Mouse (Mus musculus): ENCODE data around the gene Evpl. TPM values are rescaled to one million over a fixed set of nuclear protein-coding genes. Genes with fewer than 3 reads are reported as not detected.

Gene Evpl
- polyA plus RNA-seq, 1 experiment from 2014 or later, result 0.08 TPM

Other genes starting within 250 kb of the Evpl start
- 168 and 190 TPM in 2 replicates for gene Galk1, start 225.4 kb downstream of the Evpl start, polyA plus RNA-seq (2015; fragmentation: Nextera tagmentation; extraction: Ambion mirVana)
- 540 and 595 TPM in 2 replicates for gene H3f3b, start 210.1 kb downstream of the Evpl start, polyA plus RNA-seq (2015; fragmentation: Nextera tagmentation; extraction: Ambion mirVana)
- gene Unk, start 207.8 kb downstream of the Evpl start, polyA plus RNA-seq (2015; fragmentation: Nextera tagmentation; extraction: Ambion mirVana), result 10.1 and 11.6 TPM in 2 replicates
- 21.4 and 23.3 TPM in 2 replicates for gene Unc13d, start 160.1 kb downstream of the Evpl start, polyA plus RNA-seq (2015; fragmentation: Nextera tagmentation; extraction: Ambion mirVana)
- 83.9 and 93.0 TPM in 2 replicates for gene Wbp2, start 151.1 kb downstream of the Evpl start, polyA plus RNA-seq (2015; fragmentation: Nextera tagmentation; extraction: Ambion mirVana)
- gene Trim47, start 110.9 kb downstream of the Evpl start, polyA plus RNA-seq (2015; fragmentation: Nextera tagmentation; extraction: Ambion mirVana), result 5.4 and 7.6 TPM in 2 replicates
- gene Trim65, start 106.9 kb downstream of the Evpl start, polyA plus RNA-seq (2015; fragmentation: Nextera tagmentation; extraction: Ambion mirVana), result 1.2 and 1.5 TPM in 2 replicates
- 48.8 and 51.1 TPM in 2 replicates for gene Mrpl38, start 99.2 kb downstream of the Evpl start, polyA plus RNA-seq (2015; fragmentation: Nextera tagmentation; extraction: Ambion mirVana)
- 6.1 and 7.5 TPM in 2 replicates for gene Fbf1, start 69.9 kb downstream of the Evpl start, polyA plus RNA-seq (2015; fragmentation: Nextera tagmentation; extraction: Ambion mirVana)
- gene Ten1, start 39.2 kb downstream of the Evpl start, polyA plus RNA-seq (2015; fragmentation: Nextera tagmentation; extraction: Ambion mirVana), result 27.5 and 33.1 TPM in 2 replicates
- 32.5 and 41.8 TPM in 2 replicates for gene Acox1, start 39.0 kb downstream of the Evpl start, polyA plus RNA-seq (2015; fragmentation: Nextera tagmentation; extraction: Ambion mirVana)
- 37.2 and 40.2 TPM in 2 replicates for gene Srp68, start 36.1 kb upstream of the Evpl start, polyA plus RNA-seq (2015; fragmentation: Nextera tagmentation; extraction: Ambion mirVana)
- gene Galr2, start 42.9 kb upstream of the Evpl start, polyA plus RNA-seq (2015; fragmentation: Nextera tagmentation; extraction: Ambion mirVana), result not detected in 2 replicates
- gene Exoc7, start 69.2 kb upstream of the Evpl start, polyA plus RNA-seq (2015; fragmentation: Nextera tagmentation; extraction: Ambion mirVana), result 19.1 and 20.1 TPM in 2 replicates
- 0.78 and 1.1 TPM in 2 replicates for gene Foxj1, start 97.3 kb upstream of the Evpl start, polyA plus RNA-seq (2015; fragmentation: Nextera tagmentation; extraction: Ambion mirVana)
- gene Rnf157, start 175.0 kb upstream of the Evpl start, polyA plus RNA-seq (2015; fragmentation: Nextera tagmentation; extraction: Ambion mirVana), result 1.0 and 1.4 TPM in 2 replicates
- 33.1 and 33.9 TPM in 2 replicates for gene Ubald2, start 196.0 kb upstream of the Evpl start, polyA plus RNA-seq (2015; fragmentation: Nextera tagmentation; extraction: Ambion mirVana)
- gene Qrich2, start 228.2 kb upstream of the Evpl start, polyA plus RNA-seq (2015; fragmentation: Nextera tagmentation; extraction: Ambion mirVana), result not detected in 2 replicates